Mouse (Mus musculus): ENCODE measurements around the gene Nme1. TPM values are rescaled to one million over a fixed set of nuclear protein-coding genes. Genes with fewer than 3 reads are reported as not detected.
"Not testable (repeated sequence)": the region's sequence is repeated elsewhere in the genome, so short reads cannot be mapped to it uniquely, and the experiment has no call there.

Gene Nme1
- polyA plus RNA-seq, 1 experiment from 2014 or later, result 104 TPM

DNA sequence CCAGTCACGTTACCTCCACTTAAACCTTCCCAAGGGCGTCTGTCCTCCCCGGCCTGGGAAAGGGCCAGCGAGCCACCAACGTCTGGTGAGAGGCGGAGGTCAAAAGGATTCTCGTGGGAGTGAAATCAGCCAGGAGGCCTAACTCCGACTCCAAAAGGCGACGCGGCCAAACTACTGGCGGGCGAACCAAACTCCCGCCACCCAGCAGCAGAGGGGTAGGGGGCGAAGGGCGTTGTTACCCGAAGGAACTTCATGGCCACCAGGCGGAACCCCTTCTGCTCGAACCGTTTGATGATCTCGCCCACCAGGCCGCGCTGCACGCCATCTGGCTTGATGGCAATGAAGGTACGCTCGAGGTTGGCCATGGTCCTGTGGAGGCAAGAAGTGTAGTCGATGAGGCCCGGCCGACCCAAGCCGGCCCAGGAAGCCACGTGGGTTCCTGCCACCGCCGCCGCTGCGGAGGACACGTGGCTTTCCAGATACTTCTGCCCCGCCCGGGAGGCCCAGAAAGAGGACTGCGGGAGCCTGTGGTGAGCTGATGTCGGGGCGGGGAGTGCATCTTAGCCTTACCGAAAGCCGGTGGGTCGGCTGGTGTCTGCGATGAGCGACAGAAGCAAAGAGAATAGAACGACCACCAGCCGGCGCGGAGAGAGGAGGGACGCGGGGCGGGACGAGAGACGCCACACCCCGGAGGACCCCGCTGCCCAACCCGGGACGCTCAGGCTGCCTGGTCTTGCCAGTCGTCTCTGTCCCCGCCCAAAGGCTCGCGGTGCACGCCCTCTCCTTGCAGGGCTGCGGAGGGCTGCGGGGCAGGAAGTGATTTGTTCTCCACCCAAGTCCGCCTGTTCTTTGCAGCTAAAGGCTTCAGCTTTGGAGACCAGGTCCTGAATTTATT, 12.8 kb downstream of the Nme1 start:
- peaks cover 38% of the 10 kb centered on the region for H3K36me3 ChIP-seq (ENCODE audit: control insufficient read depth, insufficient read depth)
- ATAC-seq (replicated peaks; ENCODE audit: extremely low read depth, insufficient read depth, low FRiP score), result peak; percentile 96
- peak overlapping the region; percentile 90 for H3K4me2 ChIP-seq (ENCODE audit: low read depth, low read length)
- H3K27ac ChIP-seq (ENCODE audit: low read length), result peak overlapping the region; percentile 96
- H3K9me3 ChIP-seq (replicated peaks; ENCODE audit: control insufficient read depth, low read length), result no peaks in the 10 kb centered on the region
- peak overlapping the region; percentile 86 for H3K9ac ChIP-seq (ENCODE audit: low read length)
- H3K4me1 ChIP-seq (ENCODE audit: control insufficient read depth, insufficient read depth, low read length), result peaks cover 17% of the 10 kb centered on the region
- under 1% methylated on average over 67 of the region's 67 CpGs for WGBS
- H3K27me3 ChIP-seq (ENCODE audit: control insufficient read depth, insufficient read depth, low read length), result no peaks in the 10 kb centered on the region
- peak overlapping the region; percentile 86 for H3K4me3 ChIP-seq (ENCODE audit: low read length)

DNA sequence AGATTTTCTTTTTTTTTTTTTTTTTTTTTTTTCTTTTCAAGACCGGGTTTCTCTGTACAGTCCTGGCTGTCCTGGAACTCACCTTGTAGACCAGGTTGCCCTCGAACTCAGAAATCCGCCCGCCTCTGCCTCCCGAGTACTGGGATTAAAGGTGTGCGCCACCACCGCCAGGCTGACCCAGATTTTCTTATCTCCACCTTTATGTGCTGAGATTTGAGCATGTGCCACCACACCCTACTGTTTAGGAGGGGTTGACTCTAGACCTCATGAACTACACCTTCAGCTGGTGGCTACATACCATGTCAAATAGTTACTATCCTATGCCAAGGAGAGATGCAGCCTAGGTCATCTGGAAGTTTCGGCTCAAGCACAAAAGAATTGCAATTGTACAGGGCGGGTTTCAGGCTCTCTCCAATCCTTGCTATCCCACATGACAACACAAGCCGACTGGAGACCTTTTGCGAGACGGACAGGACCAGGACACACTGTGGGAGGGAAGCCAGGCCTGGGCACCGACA, 13.5 kb downstream of the Nme1 start:
- no peak for ATAC-seq (replicated peaks; ENCODE audit: extremely low read depth, insufficient read depth, low FRiP score)
- no peaks in the 10 kb centered on the region for H3K27me3 ChIP-seq (ENCODE audit: control insufficient read depth, insufficient read depth, low read length)
- H3K27ac ChIP-seq (ENCODE audit: low read length), result peak overlapping the region; percentile 96
- H3K9ac ChIP-seq (ENCODE audit: low read length), result peak overlapping the region; percentile 86
- peak overlapping the region; percentile 90 for H3K4me2 ChIP-seq (ENCODE audit: low read depth, low read length)
- peak overlapping the region; percentile 86 for H3K4me3 ChIP-seq (ENCODE audit: low read length)
- WGBS, result 34% methylated on average over 13 of the region's 13 CpGs
- H3K9me3 ChIP-seq (replicated peaks; ENCODE audit: control insufficient read depth, low read length), result no peaks in the 10 kb centered on the region
- H3K36me3 ChIP-seq (ENCODE audit: control insufficient read depth, insufficient read depth), result peaks cover 35% of the 10 kb centered on the region
- H3K4me1 ChIP-seq (ENCODE audit: control insufficient read depth, insufficient read depth, low read length), result peaks cover 17% of the 10 kb centered on the region

GRCm38 (mm10) chr11:93952376-93952775, 15.9 kb downstream of the Nme1 start:
- no peak overlapping the region for H3K4me3 ChIP-seq (ENCODE audit: low read length)
- no peaks in the 10 kb centered on the region for H3K27me3 ChIP-seq (ENCODE audit: control insufficient read depth, insufficient read depth, low read length)
- peaks cover 17% of the 10 kb centered on the region for H3K4me1 ChIP-seq (ENCODE audit: control insufficient read depth, insufficient read depth, low read length)
- H3K36me3 ChIP-seq (ENCODE audit: control insufficient read depth, insufficient read depth), result peaks cover 28% of the 10 kb centered on the region
- no peak overlapping the region for H3K27ac ChIP-seq (ENCODE audit: low read length)
- H3K9ac ChIP-seq (ENCODE audit: low read length), result no peak overlapping the region
- no peaks in the 10 kb centered on the region for H3K9me3 ChIP-seq (replicated peaks; ENCODE audit: control insufficient read depth, low read length)
- 78% methylated on average over 5 of the region's 5 CpGs for WGBS
- no peak overlapping the region for H3K4me2 ChIP-seq (ENCODE audit: low read depth, low read length)
- ATAC-seq (replicated peaks; ENCODE audit: extremely low read depth, insufficient read depth, low FRiP score), result no peak

DNA sequence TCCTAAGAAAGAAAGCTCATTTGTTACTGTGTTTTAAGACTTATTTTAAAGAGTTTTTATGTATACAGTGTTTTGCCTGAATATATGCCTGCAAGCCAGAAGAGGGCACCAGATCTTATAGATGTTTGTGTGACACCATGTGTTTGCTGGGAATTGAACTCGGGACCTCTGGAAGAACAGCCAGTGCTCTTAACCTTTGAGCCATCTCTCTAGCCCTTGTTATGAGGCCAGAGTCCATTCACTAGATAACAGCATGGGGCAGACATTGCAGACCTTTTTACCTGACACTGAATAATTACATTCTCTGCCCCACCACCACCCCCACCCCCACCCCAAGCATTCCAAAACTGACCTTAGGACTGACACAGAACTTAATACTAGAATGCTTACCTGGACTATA, 18.3 kb downstream of the Nme1 start:
- Histone ChIP-seq H3K9ac (ENCODE audit: low read length) (no peak overlapping the region), H3K4me1 (ENCODE audit: control insufficient read depth, insufficient read depth, low read length) (peaks cover 12% of the 10 kb centered on the region), H3K27me3 (ENCODE audit: control insufficient read depth, insufficient read depth, low read length) (no peaks in the 10 kb centered on the region), H3K36me3 (ENCODE audit: control insufficient read depth, insufficient read depth) (peaks cover 28% of the 10 kb centered on the region), H3K4me3 (ENCODE audit: low read length) (no peak overlapping the region), H3K9me3 (replicated peaks; ENCODE audit: control insufficient read depth, low read length) (no peaks in the 10 kb centered on the region), H3K4me2 (ENCODE audit: low read depth, low read length) (no peak overlapping the region), H3K27ac (ENCODE audit: low read length) (no peak overlapping the region)
- WGBS, result 91% methylated on average over 1 of the region's 1 CpGs
- no peak for ATAC-seq (replicated peaks; ENCODE audit: extremely low read depth, insufficient read depth, low FRiP score)

- H3K27me3 ChIP-seq (ENCODE audit: control insufficient read depth, insufficient read depth, low read length), result no peaks in the 10 kb centered on the region
- H3K4me3 ChIP-seq (ENCODE audit: low read length), result no peak overlapping the region
- H3K36me3 ChIP-seq (ENCODE audit: control insufficient read depth, insufficient read depth), result peaks cover 28% of the 10 kb centered on the region
- no peak overlapping the region for H3K9ac ChIP-seq (ENCODE audit: low read length)
- H3K4me1 ChIP-seq (ENCODE audit: control insufficient read depth, insufficient read depth, low read length), result peaks cover 9% of the 10 kb centered on the region
- 87% methylated on average over 9 of the region's 9 CpGs for WGBS
- no peak overlapping the region for H3K27ac ChIP-seq (ENCODE audit: low read length)
- H3K4me2 ChIP-seq (ENCODE audit: low read depth, low read length), result no peak overlapping the region
- no peaks in the 10 kb centered on the region for H3K9me3 ChIP-seq (replicated peaks; ENCODE audit: control insufficient read depth, low read length)
- no peak for ATAC-seq (replicated peaks; ENCODE audit: extremely low read depth, insufficient read depth, low FRiP score)
Measured at GRCm38 (mm10) chr11:93948887-93949567, 19.3 kb downstream of the Nme1 start.

- H3K9me3 ChIP-seq (replicated peaks; ENCODE audit: control insufficient read depth, low read length), result no peaks in the 10 kb centered on the region
- no peaks in the 10 kb centered on the region for H3K27me3 ChIP-seq (ENCODE audit: control insufficient read depth, insufficient read depth, low read length)
- WGBS, result 95% methylated on average over 3 of the region's 3 CpGs
- H3K4me2 ChIP-seq (ENCODE audit: low read depth, low read length), result no peak overlapping the region
- peaks cover 10% of the 10 kb centered on the region for H3K36me3 ChIP-seq (ENCODE audit: control insufficient read depth, insufficient read depth)
- no peak overlapping the region for H3K4me3 ChIP-seq (ENCODE audit: low read length)
- no peak for ATAC-seq (replicated peaks; ENCODE audit: extremely low read depth, insufficient read depth, low FRiP score)
- H3K27ac ChIP-seq (ENCODE audit: low read length), result no peak overlapping the region
- no peaks in the 10 kb centered on the region for H3K4me1 ChIP-seq (ENCODE audit: control insufficient read depth, insufficient read depth, low read length)
- H3K9ac ChIP-seq (ENCODE audit: low read length), result no peak overlapping the region
Measured at GRCm38 (mm10) chr11:93944986-93945385, 23.3 kb downstream of the Nme1 start.

DNA sequence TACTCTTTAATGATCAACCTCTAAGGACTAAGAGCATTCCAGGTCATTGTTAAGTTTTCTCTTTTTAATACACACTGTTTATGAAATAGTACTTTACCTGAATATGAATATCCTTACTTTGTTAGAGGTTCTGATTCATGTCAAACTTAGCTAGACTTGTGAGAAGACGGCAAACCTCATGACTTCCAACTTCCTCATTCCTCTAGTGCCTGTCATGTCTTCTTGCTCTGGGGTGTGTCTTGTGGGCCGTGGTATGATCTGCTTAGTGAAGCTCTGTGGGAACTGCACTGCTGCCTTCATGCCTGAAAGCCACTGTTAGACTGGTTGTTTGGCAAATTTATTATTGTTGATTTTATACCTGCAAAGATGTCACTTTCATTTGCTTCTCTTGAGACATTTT, 27.4 kb downstream of the Nme1 start:
- H3K9me3 ChIP-seq (replicated peaks; ENCODE audit: control insufficient read depth, low read length), result no peaks in the 10 kb centered on the region
- 49% methylated on average over 2 of the region's 2 CpGs for WGBS
- no peak overlapping the region for H3K4me3 ChIP-seq (ENCODE audit: low read length)
- no peaks in the 10 kb centered on the region for H3K27me3 ChIP-seq (ENCODE audit: control insufficient read depth, insufficient read depth, low read length)
- no peak overlapping the region for H3K4me2 ChIP-seq (ENCODE audit: low read depth, low read length)
- H3K36me3 ChIP-seq (ENCODE audit: control insufficient read depth, insufficient read depth), result peaks cover 14% of the 10 kb centered on the region; the same call in 1 of the 2 replicates
- no peaks in the 10 kb centered on the region for H3K4me1 ChIP-seq (ENCODE audit: control insufficient read depth, insufficient read depth, low read length)
- no peak for ATAC-seq (replicated peaks; ENCODE audit: extremely low read depth, insufficient read depth, low FRiP score)
- H3K9ac ChIP-seq (ENCODE audit: low read length), result no peak overlapping the region
- H3K27ac ChIP-seq (ENCODE audit: low read length), result no peak overlapping the region

DNA sequence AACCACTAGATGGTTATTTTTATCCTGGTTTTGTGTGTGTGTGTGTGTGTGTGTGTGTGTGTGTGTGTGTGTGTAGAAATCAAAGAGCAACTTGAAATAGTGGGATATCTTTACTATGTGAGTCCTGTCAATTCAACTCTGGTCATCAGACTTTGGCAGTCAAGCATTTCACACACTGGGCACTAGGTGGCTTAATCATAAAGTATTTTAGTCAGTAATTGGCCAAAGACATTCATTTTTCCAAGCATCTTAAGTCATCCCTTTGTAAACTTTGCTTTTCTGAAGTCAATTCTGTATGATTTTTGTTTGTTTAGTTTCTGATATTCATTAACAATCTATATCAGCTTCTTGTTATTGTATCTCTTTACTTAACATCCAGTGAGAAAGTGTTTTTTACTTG, 39.2 kb downstream of the Nme1 start:
- Histone ChIP-seq H3K4me2 (ENCODE audit: low read depth, low read length) (no peak overlapping the region), H3K27me3 (ENCODE audit: control insufficient read depth, insufficient read depth, low read length) (no peaks in the 10 kb centered on the region), H3K4me3 (ENCODE audit: low read length) (no peak overlapping the region), H3K9ac (ENCODE audit: low read length) (no peak overlapping the region), H3K27ac (ENCODE audit: low read length) (no peak overlapping the region), H3K36me3 (ENCODE audit: control insufficient read depth, insufficient read depth) (peaks cover 41% of the 10 kb centered on the region), H3K9me3 (replicated peaks; ENCODE audit: control insufficient read depth, low read length) (no peaks in the 10 kb centered on the region), H3K4me1 (ENCODE audit: control insufficient read depth, insufficient read depth, low read length) (no peaks in the 10 kb centered on the region)
- ATAC-seq (replicated peaks; ENCODE audit: extremely low read depth, insufficient read depth, low FRiP score), result no peak

- peaks cover 42% of the 10 kb centered on the region for H3K36me3 ChIP-seq (ENCODE audit: control insufficient read depth, insufficient read depth)
- WGBS, result 87% methylated on average over 2 of the region's 2 CpGs
- not testable (repeated sequence) for H3K27ac ChIP-seq (ENCODE audit: low read length)
Measured at GRCm38 (mm10) chr11:93915019-93915418, 53.3 kb downstream of the Nme1 start.

More at GRCm38 (mm10) chr11:93915019-93915418, 53.3 kb downstream of the Nme1 start:
- not testable (repeated sequence) for H3K4me3 ChIP-seq (ENCODE audit: low read length); H3K4me1 ChIP-seq (ENCODE audit: control insufficient read depth, insufficient read depth, low read length); H3K4me2 ChIP-seq (ENCODE audit: low read depth, low read length); ATAC-seq (replicated peaks; ENCODE audit: extremely low read depth, insufficient read depth, low FRiP score); H3K9me3 ChIP-seq (replicated peaks; ENCODE audit: control insufficient read depth, low read length); H3K27me3 ChIP-seq (ENCODE audit: control insufficient read depth, insufficient read depth, low read length); H3K9ac ChIP-seq (ENCODE audit: low read length)
